Mouse (Mus musculus): ENCODE results near the gene Mta1.

The Mta1 gene

GRCm38 (mm10) chr12:113097749-113098281, at the start of gene Mta1:
TSS of gene Mta1 (plus strand) at chr12:113098278.
- in situ Hi-C loops (cut with MboI, MseI) = loop anchor here in 1 of 2 experiments (25.0 kb wide), 1 partner anchor 1286 kb away; the partner anchor contains the start of genes Xrcc3 and Zfyve21

- in situ Hi-C loops (cut with MboI, MseI) = loop anchor here in 1 of 2 experiments (10.0 kb wide), 1 partner anchor 45 kb away; the partner anchor contains the start of gene Brf1
Measured at GRCm38 (mm10) chr12:113049836-113050235, 48.2 kb upstream of the Mta1 start.

- in situ Hi-C loops (cut with MboI, MseI) = loop anchor here in 1 of 2 experiments (10.0 kb wide), 1 partner anchor 46 kb away; the partner anchor contains the start of gene Brf1
Measured at GRCm38 (mm10) chr12:113050671-113051070, 47.4 kb upstream of the Mta1 start.

- in situ Hi-C loops (cut with MboI, MseI) = loop anchor here in 1 of 2 experiments (10.0 kb wide), 1 partner anchor 47 kb away; the partner anchor contains the start of gene Brf1
Measured at GRCm38 (mm10) chr12:113051628-113052403, 46.3 kb upstream of the Mta1 start.

- in situ Hi-C loops (cut with MboI, MseI) = loop anchor here in 1 of 2 experiments (10.0 kb wide), 1 partner anchor 51 kb away; the partner anchor contains the start of gene Brf1
Measured at GRCm38 (mm10) chr12:113056089-113056488, 42.0 kb upstream of the Mta1 start.

GRCm38 (mm10) chr12:113060178-113060577, 37.9 kb upstream of the Mta1 start:
- in situ Hi-C loops (cut with MboI, MseI) = no loop called here

GRCm38 (mm10) chr12:113061606-113062005, 36.5 kb upstream of the Mta1 start:
- in situ Hi-C loops (cut with MboI, MseI) = no loop called here

- in situ Hi-C loops (cut with MboI, MseI) = no loop called here
Measured at GRCm38 (mm10) chr12:113062201-113062600, 35.9 kb upstream of the Mta1 start.

- in situ Hi-C loops (cut with MboI, MseI) = no loop called here
Measured at GRCm38 (mm10) chr12:113063700-113064099, 34.4 kb upstream of the Mta1 start.

GRCm38 (mm10) chr12:113068002-113068401, 30.1 kb upstream of the Mta1 start:
- in situ Hi-C loops (cut with MboI, MseI) = no loop called here

- in situ Hi-C loops (cut with MboI, MseI) = no loop called here
Measured at GRCm38 (mm10) chr12:113069389-113069788, 28.7 kb upstream of the Mta1 start.

- in situ Hi-C loops (cut with MboI, MseI) = no loop called here
Measured at GRCm38 (mm10) chr12:113071321-113071720, 26.8 kb upstream of the Mta1 start.

GRCm38 (mm10) chr12:113071827-113072226, 26.3 kb upstream of the Mta1 start:
- in situ Hi-C loops (cut with MboI, MseI) = no loop called here

GRCm38 (mm10) chr12:113073420-113074328, 24.4 kb upstream of the Mta1 start:
- in situ Hi-C loops (cut with MboI, MseI) = no loop called here

- in situ Hi-C loops (cut with MboI, MseI) = loop anchor here in 1 of 2 experiments (25.0 kb wide), 1 partner anchor 1262 kb away; the partner anchor contains the start of genes Xrcc3 and Zfyve21
Measured at GRCm38 (mm10) chr12:113074329-113075062, 23.6 kb upstream of the Mta1 start, which contains the start of gene Tex22. TSS of gene Tex22 (plus strand) at chr12:113074502.

GRCm38 (mm10) chr12:113075063-113075454, 23.0 kb upstream of the Mta1 start:
- in situ Hi-C loops (cut with MboI, MseI) = loop anchor here in 1 of 2 experiments (25.0 kb wide), 1 partner anchor 1263 kb away; the partner anchor contains the start of genes Xrcc3 and Zfyve21

- in situ Hi-C loops (cut with MboI, MseI) = loop anchor here in 1 of 2 experiments (25.0 kb wide), 1 partner anchor 1263 kb away; the partner anchor contains the start of genes Xrcc3 and Zfyve21
Measured at GRCm38 (mm10) chr12:113075486-113075885, 22.6 kb upstream of the Mta1 start.

GRCm38 (mm10) chr12:113087276-113087675, 10.8 kb upstream of the Mta1 start:
- in situ Hi-C loops (cut with MboI, MseI) = loop anchor here in 1 of 2 experiments (25.0 kb wide), 1 partner anchor 1275 kb away; the partner anchor contains the start of genes Xrcc3 and Zfyve21

GRCm38 (mm10) chr12:113088026-113088425, 10.1 kb upstream of the Mta1 start:
- in situ Hi-C loops (cut with MboI, MseI) = loop anchor here in 1 of 2 experiments (25.0 kb wide), 1 partner anchor 1276 kb away; the partner anchor contains the start of genes Xrcc3 and Zfyve21

- in situ Hi-C loops (cut with MboI, MseI) = loop anchor here in 1 of 2 experiments (25.0 kb wide), 1 partner anchor 1277 kb away; the partner anchor contains the start of genes Xrcc3 and Zfyve21
Measured at GRCm38 (mm10) chr12:113089107-113089506, 9.0 kb upstream of the Mta1 start.
